Mouse (Mus musculus): ENCODE results near the gene Tmem269. TPM values are rescaled to one million over a fixed set of nuclear protein-coding genes. Genes with fewer than 3 reads are reported as not detected.

Tmem269 gene
- 0.29 and 0.43 TPM in 2 replicates for polyA plus RNA-seq (2012; rRNA removed)

DNA sequence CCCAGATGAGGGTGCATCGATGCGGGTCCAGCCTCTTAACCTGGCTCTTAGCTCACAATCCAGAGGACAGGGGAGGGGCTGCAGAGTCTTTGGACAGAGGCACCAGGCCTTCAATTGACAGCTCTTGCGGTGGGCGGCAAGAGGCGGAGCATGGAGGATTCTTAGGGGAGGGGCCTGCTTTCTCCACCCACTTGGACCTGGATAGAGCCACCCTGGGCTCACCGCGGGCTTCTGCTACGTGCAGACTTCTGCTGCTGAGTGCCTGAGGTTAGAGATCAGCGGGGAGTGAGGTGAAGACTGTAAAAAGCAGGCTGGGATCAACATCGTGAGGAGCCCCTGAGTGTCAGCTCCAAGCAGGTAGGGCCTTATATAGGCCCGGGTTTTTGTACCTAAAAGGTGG, at the start of gene Tmem269:
TSS of gene Tmem269 (minus strand) at position 49 of the 400 bp plus-strand sequence.
- DNase-seq (ENCODE audit: low spot score) = no peak

DNA sequence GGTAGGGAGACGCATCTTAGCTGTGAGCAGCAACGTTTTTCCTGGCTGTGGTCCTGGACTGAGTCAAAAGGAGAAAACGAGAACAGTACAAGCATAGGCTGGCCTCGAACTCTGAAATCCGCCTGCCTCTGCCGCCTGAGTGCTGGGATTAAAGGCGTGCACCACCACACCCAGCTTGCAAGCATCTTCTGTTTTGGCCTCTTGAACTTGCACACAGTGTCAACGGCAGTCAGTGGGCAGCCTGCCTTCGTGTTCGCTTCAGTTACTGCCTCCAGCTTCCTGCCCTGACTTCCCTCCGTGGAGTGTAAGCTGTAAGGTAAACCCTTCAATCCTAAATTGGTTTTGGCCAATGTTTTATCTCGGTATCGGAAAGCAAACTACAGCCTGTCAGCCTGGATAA, 48.6 kb upstream of the Tmem269 start:
- DNase-seq (ENCODE audit: low spot score) = no peak

DNA sequence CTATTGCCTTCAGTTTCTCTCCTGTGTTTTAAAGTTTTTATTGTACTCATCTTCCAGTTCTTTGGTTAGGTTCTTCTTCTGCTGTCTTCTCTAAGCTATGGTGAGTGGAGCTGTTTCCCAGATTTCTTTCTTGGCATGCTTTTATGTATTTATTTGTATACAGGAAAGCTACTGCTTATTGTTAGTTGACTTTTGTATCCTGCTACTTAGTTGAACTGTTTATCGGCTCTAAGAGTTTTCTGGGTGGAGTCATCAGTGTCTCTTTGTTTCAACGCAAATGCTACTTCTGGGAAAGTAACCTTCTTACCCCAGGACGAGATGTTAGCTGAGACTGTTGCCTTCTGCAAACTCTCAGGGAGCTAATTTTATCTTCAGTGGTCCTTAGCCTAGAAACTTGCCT, 45.4 kb upstream of the Tmem269 start:
- DNase-seq (ENCODE audit: low spot score) = no peak

DNA sequence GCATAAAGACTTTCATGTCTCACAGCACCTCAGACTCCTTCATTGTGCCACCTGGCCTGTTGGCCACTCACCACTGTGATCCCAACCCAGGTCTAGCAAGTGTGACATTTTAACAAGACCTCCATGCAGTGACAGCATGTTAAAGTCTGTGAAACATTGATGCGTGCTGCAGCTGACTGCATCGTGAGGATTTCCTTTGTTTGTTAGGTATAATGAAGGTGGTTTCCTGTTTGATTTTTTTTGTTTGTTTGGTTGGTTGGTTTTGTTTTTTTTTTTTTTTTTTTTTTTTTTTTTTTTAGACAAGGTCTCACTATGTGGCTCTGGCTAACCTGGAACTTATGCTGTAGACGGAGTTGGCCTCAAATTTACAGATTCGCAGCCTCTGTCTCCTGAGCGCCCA, 44.5 kb upstream of the Tmem269 start:
- no peak for DNase-seq (ENCODE audit: low spot score)

DNA sequence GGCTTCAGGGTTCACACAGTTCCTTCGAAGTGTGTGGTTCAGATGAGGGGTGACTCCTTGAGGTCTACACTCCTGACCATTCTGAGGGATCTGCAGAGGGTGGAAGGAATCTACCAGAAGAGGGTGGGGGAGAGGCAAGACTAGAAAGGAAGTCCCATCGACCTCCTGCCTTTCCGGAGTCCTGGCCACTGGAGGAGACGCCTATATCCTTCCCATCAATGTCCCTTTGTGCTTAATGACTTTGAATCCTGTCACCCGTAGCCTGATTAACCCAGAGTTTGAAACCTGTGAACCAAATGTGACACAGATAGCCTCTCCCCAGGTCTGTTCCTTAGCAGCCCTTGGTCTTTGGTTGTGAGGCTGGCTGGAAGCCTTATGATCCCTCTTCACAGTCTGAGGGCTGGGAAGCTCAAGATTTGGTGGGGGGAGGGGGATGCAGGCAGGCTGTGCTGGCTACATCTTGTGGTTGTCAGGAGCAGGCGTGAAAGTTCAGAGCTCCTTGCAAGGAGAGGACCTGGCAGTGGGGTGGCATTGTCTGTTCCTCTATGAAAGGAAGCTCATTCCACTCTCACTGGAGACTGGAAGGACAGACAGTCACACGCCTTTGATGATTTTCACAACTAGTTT, 43.2 kb upstream of the Tmem269 start:
- DNase-seq (ENCODE audit: low spot score) = no peak

DNA sequence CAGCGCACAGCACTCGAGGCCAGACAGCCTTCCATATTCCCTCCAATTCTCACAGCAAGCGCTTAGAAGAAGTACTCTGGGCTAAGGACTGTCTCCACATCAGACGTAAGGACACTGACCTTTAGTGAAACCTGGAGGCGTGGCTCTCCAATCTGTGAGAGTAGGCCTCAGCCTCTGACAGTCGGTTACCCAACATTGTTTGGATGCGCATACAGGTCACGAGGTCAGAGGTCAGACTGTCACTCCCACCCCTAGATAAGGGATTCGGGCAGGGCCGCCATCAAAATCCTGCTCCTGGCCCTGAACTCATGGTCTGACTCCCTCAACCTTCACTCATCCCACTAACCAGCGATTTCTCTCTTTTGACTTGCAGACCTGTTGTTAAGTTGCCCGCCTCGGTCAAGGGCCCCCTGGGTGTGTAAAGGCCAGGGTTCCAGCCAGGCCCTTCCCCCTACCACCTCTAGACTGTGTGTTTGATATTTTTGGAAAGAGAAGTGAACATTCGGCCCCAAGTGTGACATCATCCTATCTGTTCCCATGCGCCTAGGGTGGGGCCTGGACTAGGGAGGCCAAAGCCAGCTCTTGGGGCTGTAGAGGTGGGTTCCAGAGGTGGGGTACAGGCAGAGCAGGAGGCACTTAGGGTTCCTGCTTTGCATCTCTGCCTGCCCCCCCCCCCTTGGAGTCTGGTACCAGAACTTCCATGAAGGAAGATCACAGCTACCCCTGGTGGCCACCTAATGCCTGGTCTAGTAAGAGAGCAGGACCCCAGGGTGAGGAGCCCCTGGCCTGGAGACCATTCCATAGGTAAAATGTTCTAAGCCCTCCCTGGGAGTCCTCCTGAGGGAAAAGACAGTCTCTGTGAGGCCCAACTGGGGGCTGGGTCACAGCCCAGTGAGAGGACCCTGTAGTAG, 41.6 kb upstream of the Tmem269 start:
- no peak for DNase-seq (ENCODE audit: low spot score)

GRCm38 (mm10) chr4:119257083-119257482, 39.1 kb upstream of the Tmem269 start:
- no peak for DNase-seq (ENCODE audit: low spot score)

- no peak for DNase-seq (ENCODE audit: low spot score)
Observed at GRCm38 (mm10) chr4:119255351-119255750, 37.3 kb upstream of the Tmem269 start, which contains the start of gene Cldn19. TSS of gene Cldn19 (plus strand) at chr4:119255414.

GRCm38 (mm10) chr4:119254012-119254618, 36.1 kb upstream of the Tmem269 start:
- no peak for DNase-seq (ENCODE audit: low spot score)

DNA sequence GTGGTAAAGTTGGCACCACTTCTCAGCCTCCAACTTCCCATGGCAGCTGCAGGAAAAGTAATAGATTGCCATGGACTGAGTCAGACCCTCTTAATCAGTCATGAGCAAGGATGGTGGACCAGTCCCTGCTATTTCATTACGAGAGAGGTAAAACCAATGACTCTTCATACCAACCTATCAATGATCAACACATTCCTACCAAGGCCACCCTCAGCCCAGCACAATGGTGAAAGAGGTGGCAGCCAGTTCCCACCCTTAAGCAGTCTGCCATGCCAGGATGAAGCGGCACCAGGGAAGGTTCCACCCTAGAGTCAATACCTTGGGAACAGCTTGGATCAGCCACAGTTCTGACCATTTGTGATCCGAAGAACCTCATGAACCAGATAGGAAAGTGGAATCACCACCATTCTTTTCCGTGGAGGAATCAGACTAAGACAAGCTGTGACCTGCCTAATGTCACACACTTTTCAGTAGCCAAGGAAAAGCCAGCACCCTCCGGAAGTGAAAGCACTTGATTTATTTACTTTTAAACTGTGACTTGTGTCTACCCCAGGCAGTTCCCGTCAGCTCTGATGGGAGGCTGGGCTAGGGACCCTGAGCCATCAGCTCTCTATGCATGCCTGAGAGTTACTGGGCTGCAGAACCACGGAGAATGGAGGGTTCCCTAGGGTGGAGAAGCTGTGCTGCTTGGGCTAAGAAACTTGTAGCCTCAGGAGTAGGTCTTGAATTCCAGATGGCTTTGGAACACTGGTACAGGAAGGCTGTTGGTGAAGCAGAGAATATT, 34.2 kb upstream of the Tmem269 start:
- DNase-seq (ENCODE audit: low spot score) = no peak

DNA sequence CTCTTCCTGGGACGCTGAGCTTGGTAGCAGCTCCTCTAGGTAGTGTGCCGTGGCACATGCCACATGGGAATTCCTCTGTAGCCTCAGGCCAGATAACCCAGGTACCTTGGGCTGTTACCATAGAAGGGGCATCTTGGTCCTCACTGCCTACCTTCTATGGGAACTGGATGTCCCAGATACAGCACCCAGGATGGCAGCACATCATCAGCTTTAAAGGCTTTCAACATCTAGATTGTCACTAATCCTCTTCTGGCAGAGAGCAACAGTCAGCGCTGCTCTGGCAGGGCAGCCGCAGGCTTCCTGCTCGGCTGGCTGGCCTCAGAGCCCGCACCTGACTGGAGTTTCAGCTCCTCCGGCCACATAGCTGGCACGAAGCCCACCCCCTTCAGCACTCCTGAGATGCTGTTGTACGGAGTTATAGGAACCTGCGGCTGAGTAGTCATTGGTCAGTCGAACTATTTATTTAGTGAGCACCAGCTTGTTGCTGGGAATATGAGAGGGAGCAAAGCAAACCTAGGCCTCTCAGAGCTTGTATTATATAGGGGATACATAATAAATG, 30.5 kb upstream of the Tmem269 start:
- no peak for DNase-seq (ENCODE audit: low spot score)

DNA sequence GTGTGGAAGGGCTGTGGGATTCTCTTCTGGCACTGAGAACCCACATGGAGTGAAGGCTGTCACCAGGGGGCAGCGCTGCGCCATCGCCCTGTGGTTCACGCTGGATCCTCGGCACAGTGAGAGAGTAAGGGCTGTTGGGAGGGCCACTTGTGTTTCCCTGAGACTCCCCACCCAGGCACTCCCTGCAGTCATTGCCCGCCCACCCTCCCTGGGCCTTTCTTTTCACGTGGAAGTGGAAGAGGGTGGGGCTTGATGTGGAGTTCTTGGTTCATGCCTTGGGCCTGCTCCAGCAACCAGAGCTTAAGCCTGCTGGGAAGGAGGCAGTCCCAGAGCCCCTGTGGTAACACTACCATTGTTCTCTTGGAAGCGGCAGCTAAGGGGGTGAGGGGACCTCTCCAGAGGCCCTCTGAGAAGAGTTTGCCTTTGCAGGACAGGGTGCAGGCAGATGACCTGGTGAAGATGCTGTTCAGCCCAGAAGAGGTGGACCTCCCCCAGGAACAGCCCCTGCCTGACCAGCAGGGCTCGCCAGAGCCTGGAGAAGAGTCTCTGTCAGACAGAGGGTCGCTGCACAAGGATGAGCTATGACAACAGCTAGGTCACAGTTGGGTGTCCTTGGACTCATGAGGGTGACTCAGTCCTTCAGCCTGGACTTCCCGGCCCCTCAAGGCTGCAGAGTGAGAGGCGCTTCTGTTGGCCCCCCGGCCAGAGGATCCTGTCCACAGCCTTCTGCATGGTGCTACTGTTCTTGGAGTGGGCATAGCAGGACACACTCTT, 29.6 kb upstream of the Tmem269 start:
- peak; percentile 55 for DNase-seq (ENCODE audit: low spot score)

GRCm38 (mm10) chr4:119246688-119247225, 28.7 kb upstream of the Tmem269 start:
- no peak for DNase-seq (ENCODE audit: low spot score)

DNA sequence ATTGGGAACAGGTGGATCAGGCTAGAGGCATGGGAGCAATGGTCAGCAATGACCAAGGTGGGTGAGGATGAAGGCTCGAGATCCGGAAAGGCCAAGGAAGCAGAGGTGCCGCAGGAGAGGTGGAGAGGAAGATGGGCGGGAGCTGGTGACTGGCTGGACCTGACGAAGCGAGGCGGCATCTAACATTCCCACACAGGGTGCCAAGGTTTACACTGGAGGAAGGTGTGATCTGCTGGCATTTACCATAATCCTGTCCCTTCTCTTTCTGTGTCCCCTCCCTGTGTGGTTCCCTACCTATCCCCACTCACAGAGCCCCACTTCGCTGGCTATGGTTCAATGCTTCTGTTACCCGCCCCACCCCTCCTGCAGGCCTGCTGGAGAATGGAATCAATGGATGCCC, 27.9 kb upstream of the Tmem269 start:
- DNase-seq (ENCODE audit: low spot score) = no peak

GRCm38 (mm10) chr4:119245556-119245955, 27.5 kb upstream of the Tmem269 start:
- DNase-seq (ENCODE audit: low spot score) = no peak

- no peak for DNase-seq (ENCODE audit: low spot score)
Observed at GRCm38 (mm10) chr4:119244468-119245240, 26.6 kb upstream of the Tmem269 start.

GRCm38 (mm10) chr4:119242571-119242970, 24.6 kb upstream of the Tmem269 start:
- no peak for DNase-seq (ENCODE audit: low spot score)

GRCm38 (mm10) chr4:119241664-119242063, 23.6 kb upstream of the Tmem269 start:
- DNase-seq (ENCODE audit: low spot score) = no peak

DNA sequence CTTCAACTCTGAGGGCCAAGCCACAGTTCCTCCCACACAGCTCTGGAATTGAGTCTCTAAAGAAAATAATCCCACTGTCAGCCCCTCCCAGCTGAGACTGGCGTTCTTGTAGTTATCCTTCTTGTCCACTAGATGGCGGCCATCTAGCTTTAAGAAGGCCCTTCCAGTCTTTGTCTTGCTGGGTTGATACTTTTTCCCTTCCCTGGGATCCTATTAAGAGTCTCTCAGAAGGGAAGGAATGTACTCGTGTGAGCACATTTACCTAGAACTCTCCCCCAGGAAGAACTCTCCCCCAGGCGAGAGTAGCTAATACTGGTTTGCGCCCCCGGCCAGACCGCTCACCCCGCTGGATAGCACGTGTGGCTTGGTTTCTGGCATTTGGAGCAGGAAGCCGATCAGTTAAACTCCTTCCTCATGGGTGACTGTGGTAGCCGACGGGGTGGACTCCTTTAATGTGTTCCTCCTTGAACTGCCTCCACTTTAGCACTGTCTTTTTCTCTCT, 21.2 kb upstream of the Tmem269 start:
- DNase-seq (ENCODE audit: low spot score) = no peak

Data from urinary bladder, adult 2 months (tissue).